Mouse (Mus musculus) adrenal gland, postnatal 4 days (tissue): ENCODE measurements around the gene Bpifa5. TPM values are rescaled to one million over a fixed set of nuclear protein-coding genes. Genes with fewer than 3 reads are reported as not detected.

Source experiments
- DNase-seq, 2 experiments: peaks; one replicate each; pipeline ENCODE4 v3.0.0; 2021 to 2022; ENCODE audit warnings: low spot score in 2 of 2, mixed read lengths in 2 of 2
- total RNA-seq, 2 experiments: library from RNA; stranded (reverse); gene quantifications; 2 replicates each; pipeline ENCODE4 v1.2.3; 2021

Bpifa5 gene
- total RNA-seq, 2 experiments from 2014 or later: not detected

GRCm38 (mm10) chr2:154206908-154207307 lies 44.5 kb downstream of the Bpifa5 start:
- DNase-seq: peak; percentile 21 to 22

- DNase-seq: no peak
These were observed 46.7 kb downstream of the Bpifa5 start for GRCm38 (mm10) chr2:154209112-154209511.

- DNase-seq: no peak
These were observed 48.7 kb downstream of the Bpifa5 start for GRCm38 (mm10) chr2:154211121-154211520.

GRCm38 (mm10) chr2:154211881-154212280 lies 49.5 kb downstream of the Bpifa5 start:
- no peak for DNase-seq

- DNase-seq: peak; percentile 56 to 75
These were observed 52.8 kb downstream of the Bpifa5 start for GRCm38 (mm10) chr2:154215191-154215590.

Other genes starting within 250 kb of the Bpifa5 start
- not detected for gene Bpifb3, start 244.4 kb upstream of the Bpifa5 start, total RNA-seq
- under 1 TPM in 1 of 2 experiments, not detected in 1; 0.20 TPM for gene Bpifb4, start 224.4 kb upstream of the Bpifa5 start, total RNA-seq
- gene Bpifa6, start 187.7 kb upstream of the Bpifa5 start, total RNA-seq: not detected
- gene Bpifa2, start 154.3 kb upstream of the Bpifa5 start, total RNA-seq: 1 to 10 TPM in 1 of 2 experiments, under 1 TPM in 1; 0.68 to 1.3 TPM
- gene Bpifa3, start 32.3 kb upstream of the Bpifa5 start, total RNA-seq: not detected
- gene Bpifa1, start 19.7 kb upstream of the Bpifa5 start, total RNA-seq: not detected
- gene Bpifb1, start 28.2 kb downstream of the Bpifa5 start, total RNA-seq: under 1 TPM; 0.11 to 0.25 TPM
- not detected for gene Bpifb5, start 61.1 kb downstream of the Bpifa5 start, total RNA-seq
- gene Bpifb9a, start 95.2 kb downstream of the Bpifa5 start, total RNA-seq: not detected
- gene Bpifb9b, start 144.6 kb downstream of the Bpifa5 start, total RNA-seq: not detected
- 10 to 100 TPM; 15.9 to 17.9 TPM for gene Cdk5rap1, start 210.4 kb downstream of the Bpifa5 start, total RNA-seq
- gene Snta1, start 245.5 kb downstream of the Bpifa5 start, total RNA-seq: 10 to 100 TPM; 29.2 to 30.1 TPM